Mouse (Mus musculus) hindbrain, postnatal 0 days (tissue): ENCODE measurements at regions not wholly inside any gene's neighbourhood (a gene's known extent, or its start where the extent isn't known, plus 50 kb on each side); places are given as distances from the start of the nearest gene placed in this dataset.
A peak's percentile ranks its signal among the peaks of the same experiment; 100 is the strongest.

Experiments
- ATAC-seq: fragments of 200-750 bp; cut with Nextera tagmentation; 2 replicates; pipeline ENCODE4 v1.8.0; 2017; ENCODE audit warnings: mild to moderate bottlenecking, moderate TSS enrichment, moderate library complexity
- DNase-seq: peaks from one replicate; pipeline ENCODE4 v3.0.0-alpha.2; 2015; ENCODE audit warnings: low spot score
- H3K27ac ChIP-seq: fragments of 300-500 bp; sonication (generic); 2 replicates; pipeline ENCODE4 v1.5.1; 2014; ENCODE audit warnings: mild to moderate bottlenecking
- H3K27me3 ChIP-seq: fragments of 300-500 bp; sonication (generic); 2 replicates; pipeline ENCODE4 v1.6.1; 2014; ENCODE audit warnings: low read length, mixed read lengths; ENCODE audit not compliant: insufficient read depth
- H3K36me3 ChIP-seq: fragments of 300-500 bp; sonication (generic); 2 replicates; pipeline ENCODE4 v1.6.1; 2014; ENCODE audit warnings: low read length, mixed read lengths; ENCODE audit not compliant: insufficient read depth
- H3K4me1 ChIP-seq: fragments of 300-500 bp; sonication (generic); 2 replicates; pipeline ENCODE4 v1.6.1; 2014; ENCODE audit warnings: antibody characterized with exemption, low read length, mixed read lengths; ENCODE audit not compliant: insufficient read depth
- H3K4me2 ChIP-seq: fragments of 300-500 bp; sonication (generic); 2 replicates; pipeline ENCODE4 v1.6.1; 2014; ENCODE audit warnings: low read depth, mild to moderate bottlenecking, low read length, moderate library complexity, mixed read lengths
- H3K4me3 ChIP-seq: fragments of 300-500 bp; sonication (generic); 2 replicates; pipeline ENCODE4 v1.5.1; 2014; ENCODE audit warnings: low read length
- H3K9ac ChIP-seq: fragments of 300-500 bp; sonication (generic); replicated peaks from 2 replicates; pipeline ENCODE4 v1.6.1; 2014; ENCODE audit warnings: mild to moderate bottlenecking, low read length, moderate library complexity, mixed read lengths
- H3K9me3 ChIP-seq: fragments of 300-500 bp; sonication (generic); 2 replicates; pipeline ENCODE4 v1.6.1; 2016; ENCODE audit warnings: low read length, mixed read lengths
- CTCF ChIP-seq: IDR thresholded peaks from 2 replicates; pipeline ENCODE4 v1.5.1; 2016; ENCODE audit warnings: antibody characterized with exemption, control low read depth, low read depth
- WGBS: fragments of 180-500 bp; shearing (Covaris S2); extraction: QIAGEN DNeasy Blood & Tissue Kit; methylation state at CpG from one replicate; pipeline ENCODE4 v1.1.7; 2014; 5-methylcytosine and 5-hydroxymethylcytosine counted together

- ATAC-seq: no peak
- no peaks in the 10 kb centered on the region for H3K27me3 ChIP-seq
- no peaks in the 10 kb centered on the region for H3K9me3 ChIP-seq
- no peak overlapping the region for H3K4me3 ChIP-seq
- WGBS: 77% methylated on average over 4 of the region's 4 CpGs
- H3K36me3 ChIP-seq: no peaks in the 10 kb centered on the region
- no peak overlapping the region for H3K9ac ChIP-seq
- DNase-seq: no peak
- TF ChIP-seq CTCF: no peak
- no peak overlapping the region for H3K4me2 ChIP-seq
- no peak overlapping the region for H3K27ac ChIP-seq
- no peaks in the 10 kb centered on the region for H3K4me1 ChIP-seq
Observed at GRCm38 (mm10) chr1:88564825-88565224, 55.0 kb upstream of the Glrp1 start.

- no peaks in the 10 kb centered on the region for H3K9me3 ChIP-seq
- ATAC-seq: peak; percentile 49; the same call in 1 of the 2 replicates
- H3K4me1 ChIP-seq: no peaks in the 10 kb centered on the region
- WGBS: 32% methylated on average over 3 of the region's 3 CpGs
- no peak overlapping the region for H3K4me3 ChIP-seq
- no peak overlapping the region for H3K4me2 ChIP-seq
- peak; percentile 91 for TF ChIP-seq CTCF
- no peaks in the 10 kb centered on the region for H3K36me3 ChIP-seq
- no peaks in the 10 kb centered on the region for H3K27me3 ChIP-seq
- no peak overlapping the region for H3K9ac ChIP-seq
- no peak overlapping the region for H3K27ac ChIP-seq
- peak; percentile 81 for DNase-seq
Observed at GRCm38 (mm10) chr1:88562361-88562760, 52.5 kb upstream of the Glrp1 start.

DNA sequence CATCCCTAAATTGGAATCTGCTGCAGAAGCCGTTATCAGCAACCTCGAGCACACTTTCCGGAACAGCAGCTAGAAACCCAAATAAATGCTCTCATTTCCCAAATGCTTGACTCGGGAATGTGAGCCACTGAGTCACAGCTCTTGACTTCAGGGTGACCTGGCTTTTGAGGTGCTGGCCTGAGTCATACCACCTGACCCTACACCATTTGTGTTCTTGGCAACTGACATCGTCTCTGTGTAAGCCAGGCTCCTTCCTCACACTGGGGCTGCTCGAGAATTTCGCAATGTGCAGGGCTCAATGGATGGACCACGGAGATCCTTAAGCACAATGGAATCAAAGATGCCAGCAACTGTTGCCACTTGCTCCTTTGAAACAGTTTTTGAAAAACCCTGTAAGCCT is 50.9 kb upstream of the Glrp1 start:
- Histone ChIP-seq H3K9ac (no peak overlapping the region), H3K4me3 (no peak overlapping the region), H3K9me3 (no peaks in the 10 kb centered on the region), H3K4me2 (no peak overlapping the region), H3K27me3 (no peaks in the 10 kb centered on the region), H3K27ac (no peak overlapping the region), H3K36me3 (no peaks in the 10 kb centered on the region), H3K4me1 (no peaks in the 10 kb centered on the region)
- WGBS: 48% methylated on average over 8 of the region's 8 CpGs
- no peak for DNase-seq
- no peak for TF ChIP-seq CTCF
- ATAC-seq: no peak
